Mouse (Mus musculus) bone marrow, adult 2 months (tissue): Measurements from ENCODE around the gene Iqgap3.

ENCODE experiments used
- CTCF ChIP-seq: fragments of 200-500 bp; IDR thresholded peaks from 2 replicates; pipeline ENCODE4 v1.5.1; 2011; ENCODE audit warnings: low read length, control low read depth; ENCODE audit not compliant: control insufficient read depth, insufficient read depth
- POLR2A ChIP-seq: fragments of 200-500 bp; IDR thresholded peaks from 2 replicates; pipeline ENCODE4 v1.6.1; 2011; ENCODE audit warnings: low read depth, mild to moderate bottlenecking, control low read depth, low read length, borderline replicate concordance; ENCODE audit not compliant: control insufficient read depth

- no peak for TF ChIP-seq CTCF
- no peak for TF ChIP-seq POLR2A
Measured at GRCm38 (mm10) chr3:88074766-88075165, 7.0 kb upstream of the Iqgap3 start.
